Mouse (Mus musculus) thymus, adult 2 months (tissue): ENCODE measurements around the gene Il17re.

ENCODE experiments used
- CTCF ChIP-seq: fragments of 200-500 bp; IDR thresholded peaks from 2 replicates; pipeline ENCODE4 v1.5.1; 2012; ENCODE audit warnings: mild to moderate bottlenecking, control low read depth, low read length, moderate library complexity, borderline replicate concordance; ENCODE audit not compliant: control insufficient read depth, poor library complexity, insufficient read depth; ENCODE audit errors: extremely low read depth
- POLR2A ChIP-seq: fragments of 200-500 bp; IDR thresholded peaks from 2 replicates; pipeline ENCODE4 v1.6.1; 2012; ENCODE audit warnings: mild to moderate bottlenecking, low read length, control low read depth, moderate library complexity; ENCODE audit not compliant: control insufficient read depth, poor library complexity, insufficient read depth; ENCODE audit errors: extremely low read depth

GRCm38 (mm10) chr6:113442087-113442441 lies 16.2 kb upstream of the Il17re start:
- TF ChIP-seq CTCF (no peak), POLR2A (no peak)
